Mouse (Mus musculus): ENCODE data around the gene C1qtnf7. TPM values are rescaled to one million over a fixed set of nuclear protein-coding genes. Genes with fewer than 3 reads are reported as not detected.

The C1qtnf7 gene
- polyA plus RNA-seq, 1 experiment from 2014 or later: not detected

- H3K4me3 ChIP-seq (ENCODE audit: inconsistent target): no peak overlapping the region
- H3K79me2 ChIP-seq (ENCODE audit: inconsistent target): no peaks in the 10 kb centered on the region
- H3K27ac ChIP-seq: no peak overlapping the region
- H3K36me3 ChIP-seq (ENCODE audit: inconsistent target): no peaks in the 10 kb centered on the region
- 73% methylated on average over 2 of the region's 2 CpGs for WGBS (ENCODE audit: missing documents)
Measured at GRCm38 (mm10) chr5:43519905-43520304, 4.6 kb downstream of the C1qtnf7 start.

GRCm38 (mm10) chr5:43521369-43521768, 6.0 kb downstream of the C1qtnf7 start:
- Histone ChIP-seq H3K4me3 (ENCODE audit: inconsistent target) (no peak overlapping the region), H3K36me3 (ENCODE audit: inconsistent target) (no peaks in the 10 kb centered on the region), H3K79me2 (ENCODE audit: inconsistent target) (no peaks in the 10 kb centered on the region), H3K27ac (no peak overlapping the region)
- WGBS (ENCODE audit: missing documents): 40% methylated on average over 7 of the region's 7 CpGs

- Histone ChIP-seq H3K36me3 (ENCODE audit: inconsistent target) (no peaks in the 10 kb centered on the region), H3K27ac (no peak overlapping the region), H3K79me2 (ENCODE audit: inconsistent target) (no peaks in the 10 kb centered on the region), H3K4me3 (ENCODE audit: inconsistent target) (no peak overlapping the region)
- 92% methylated on average over 1 of the region's 1 CpGs for whole genome bisulfite sequencing (ENCODE audit: missing documents)
Measured at GRCm38 (mm10) chr5:43522866-43523265, 7.5 kb downstream of the C1qtnf7 start.

- H3K27ac ChIP-seq: no peak overlapping the region
- WGBS (ENCODE audit: missing documents): 95% methylated on average over 6 of the region's 6 CpGs
- H3K4me3 ChIP-seq (ENCODE audit: inconsistent target): no peak overlapping the region
- no peaks in the 10 kb centered on the region for H3K36me3 ChIP-seq (ENCODE audit: inconsistent target)
- no peaks in the 10 kb centered on the region for H3K79me2 ChIP-seq (ENCODE audit: inconsistent target)
Measured at GRCm38 (mm10) chr5:43526874-43527584, 11.7 kb downstream of the C1qtnf7 start.

- Histone ChIP-seq H3K27ac (no peak overlapping the region), H3K4me3 (ENCODE audit: inconsistent target) (no peak overlapping the region), H3K36me3 (ENCODE audit: inconsistent target) (no peaks in the 10 kb centered on the region), H3K79me2 (ENCODE audit: inconsistent target) (no peaks in the 10 kb centered on the region)
- WGBS (ENCODE audit: missing documents): 92% methylated on average over 1 of the region's 3 CpGs
Measured at GRCm38 (mm10) chr5:43530186-43530585, 14.8 kb downstream of the C1qtnf7 start.

- Histone ChIP-seq H3K4me3 (ENCODE audit: inconsistent target) (no peak overlapping the region), H3K27ac (no peak overlapping the region), H3K36me3 (ENCODE audit: inconsistent target) (no peaks in the 10 kb centered on the region), H3K79me2 (ENCODE audit: inconsistent target) (no peaks in the 10 kb centered on the region)
- WGBS (ENCODE audit: missing documents): 100% methylated on average over 1 of the region's 1 CpGs
Measured at GRCm38 (mm10) chr5:43530886-43531285, 15.5 kb downstream of the C1qtnf7 start.

GRCm38 (mm10) chr5:43538322-43539167, 23.2 kb downstream of the C1qtnf7 start:
- no peaks in the 10 kb centered on the region for H3K36me3 ChIP-seq (ENCODE audit: inconsistent target)
- no peak overlapping the region for H3K27ac ChIP-seq
- WGBS (ENCODE audit: missing documents): 85% methylated on average over 14 of the region's 14 CpGs
- no peaks in the 10 kb centered on the region for H3K79me2 ChIP-seq (ENCODE audit: inconsistent target)
- H3K4me3 ChIP-seq (ENCODE audit: inconsistent target): no peak overlapping the region

GRCm38 (mm10) chr5:43539168-43539516, 23.8 kb downstream of the C1qtnf7 start:
- no peak overlapping the region for H3K4me3 ChIP-seq (ENCODE audit: inconsistent target)
- 48% methylated on average over 3 of the region's 3 CpGs for WGBS (ENCODE audit: missing documents)
- no peak overlapping the region for H3K27ac ChIP-seq
- no peaks in the 10 kb centered on the region for H3K36me3 ChIP-seq (ENCODE audit: inconsistent target)
- H3K79me2 ChIP-seq (ENCODE audit: inconsistent target): no peaks in the 10 kb centered on the region

GRCm38 (mm10) chr5:43539871-43540270, 24.5 kb downstream of the C1qtnf7 start:
- Histone ChIP-seq H3K36me3 (ENCODE audit: inconsistent target) (no peaks in the 10 kb centered on the region), H3K79me2 (ENCODE audit: inconsistent target) (no peaks in the 10 kb centered on the region), H3K27ac (no peak overlapping the region), H3K4me3 (ENCODE audit: inconsistent target) (no peak overlapping the region)

GRCm38 (mm10) chr5:43541492-43541891, 26.2 kb downstream of the C1qtnf7 start:
- H3K4me3 ChIP-seq (ENCODE audit: inconsistent target): no peak overlapping the region
- H3K79me2 ChIP-seq (ENCODE audit: inconsistent target): no peaks in the 10 kb centered on the region
- H3K27ac ChIP-seq: no peak overlapping the region
- no peaks in the 10 kb centered on the region for H3K36me3 ChIP-seq (ENCODE audit: inconsistent target)
- WGBS (ENCODE audit: missing documents): 89% methylated on average over 5 of the region's 5 CpGs

- Histone ChIP-seq H3K36me3 (ENCODE audit: inconsistent target) (no peaks in the 10 kb centered on the region), H3K79me2 (ENCODE audit: inconsistent target) (no peaks in the 10 kb centered on the region), H3K27ac (no peak overlapping the region), H3K4me3 (ENCODE audit: inconsistent target) (no peak overlapping the region)
- WGBS (ENCODE audit: missing documents): 68% methylated on average over 7 of the region's 7 CpGs
Measured at GRCm38 (mm10) chr5:43542246-43542845, 27.0 kb downstream of the C1qtnf7 start.

- 55% methylated on average over 4 of the region's 4 CpGs for WGBS (ENCODE audit: missing documents)
- no peaks in the 10 kb centered on the region for H3K79me2 ChIP-seq (ENCODE audit: inconsistent target)
- H3K27ac ChIP-seq: no peak overlapping the region
- no peak overlapping the region for H3K4me3 ChIP-seq (ENCODE audit: inconsistent target)
- H3K36me3 ChIP-seq (ENCODE audit: inconsistent target): no peaks in the 10 kb centered on the region
Measured at GRCm38 (mm10) chr5:43549951-43550350, 34.6 kb downstream of the C1qtnf7 start.

- WGBS (ENCODE audit: missing documents): 55% methylated on average over 4 of the region's 4 CpGs
- Histone ChIP-seq H3K27ac (no peak overlapping the region), H3K79me2 (ENCODE audit: inconsistent target) (no peaks in the 10 kb centered on the region), H3K4me3 (ENCODE audit: inconsistent target) (no peak overlapping the region), H3K36me3 (ENCODE audit: inconsistent target) (no peaks in the 10 kb centered on the region)
Measured at GRCm38 (mm10) chr5:43550444-43550843, 35.1 kb downstream of the C1qtnf7 start.

- 45% methylated on average over 2 of the region's 2 CpGs for WGBS (ENCODE audit: missing documents)
- Histone ChIP-seq H3K27ac (no peak overlapping the region), H3K36me3 (ENCODE audit: inconsistent target) (no peaks in the 10 kb centered on the region), H3K4me3 (ENCODE audit: inconsistent target) (no peak overlapping the region), H3K79me2 (ENCODE audit: inconsistent target) (no peaks in the 10 kb centered on the region)
Measured at GRCm38 (mm10) chr5:43554871-43555270, 39.5 kb downstream of the C1qtnf7 start.

- WGBS (ENCODE audit: missing documents): 94% methylated on average over 6 of the region's 6 CpGs
- no peak overlapping the region for H3K27ac ChIP-seq
- H3K79me2 ChIP-seq (ENCODE audit: inconsistent target): no peaks in the 10 kb centered on the region
Measured at GRCm38 (mm10) chr5:43555406-43555805, 40.1 kb downstream of the C1qtnf7 start.

More at GRCm38 (mm10) chr5:43555406-43555805, 40.1 kb downstream of the C1qtnf7 start:
- no peak overlapping the region for H3K4me3 ChIP-seq (ENCODE audit: inconsistent target)
- no peaks in the 10 kb centered on the region for H3K36me3 ChIP-seq (ENCODE audit: inconsistent target)
